In genomic region chr1:77410153-77410552, GRCm38 (mm10) we compare ENCODE assay signal across 16 mouse cellular contexts.
DNase-seq lines count a peak whose midpoint lies in the region; ATAC-seq and TF ChIP-seq lines count a peak whose summit lies in the region.
"Had no signal": no experiment of that assay in that cellular context is flagged by ENCODE, and none has a peak within 500 bp of the region (broad histone marks: within the 10 kb centered on the region; RNA-seq: fewer than 3 reads in every experiment).

No protein-coding gene starts in this region.

- peak; percentile 24 for TF ChIP-seq CTCF in Patski (IDR thresholded peaks at IDR 0.05)

- 29% methylated on average over 3 of the region's 3 CpGs for WGBS in forebrain, embryonic 13.5 days
- WGBS in forebrain, embryonic 10.5 days = 74% methylated on average over 3 of the region's 3 CpGs
- 89% methylated on average over 3 of the region's 3 CpGs for WGBS in kidney, embryonic 14.5 days

- no peak for DNase-seq in forebrain, embryonic 10.5 days (ENCODE audit: extremely low spot score, low spot score)
- peak; percentile 69 for DNase-seq in kidney, adult 9 months
- DNase-seq in 3T3-L1 (ENCODE audit: low read depth, low spot score) = peak; percentile 5
- peak; percentile 95 for DNase-seq in Patski (ENCODE audit: low read depth, low spot score)
- DNase-seq in lung, postnatal 14 days = no peak
- no peak for DNase-seq in lung, postnatal 10 days
- DNase-seq: adrenal gland, postnatal 14 days; heart, postnatal 36 days had no signal

- H3K36me3 ChIP-seq in forebrain, embryonic 13.5 days (ENCODE audit: poor library complexity, severe bottlenecking) = no peaks in the 10 kb centered on the region
- peaks cover 17% of the 10 kb centered on the region for H3K36me3 ChIP-seq in forebrain, embryonic 10.5 days (replicated peaks)
- no peaks in the 10 kb centered on the region for H3K36me3 ChIP-seq in kidney, embryonic 14.5 days (ENCODE audit: control insufficient read depth, insufficient read depth, low read length)
- H3K36me3 ChIP-seq: liver, embryonic 12.5 days; stomach, embryonic 15.5 days had no signal

- H3K9ac ChIP-seq in forebrain, embryonic 13.5 days = no peak overlapping the region
- no peak overlapping the region for H3K9ac ChIP-seq in kidney, embryonic 14.5 days (ENCODE audit: low read depth, low read length)
- H3K9ac ChIP-seq: liver, embryonic 12.5 days; stomach, embryonic 15.5 days had no signal

- H3K4me3 ChIP-seq in forebrain, embryonic 13.5 days = no peak overlapping the region
- H3K4me3 ChIP-seq in forebrain, embryonic 10.5 days = no peak overlapping the region
- H3K4me3 ChIP-seq in kidney, embryonic 14.5 days (ENCODE audit: low read length) = no peak overlapping the region
- H3K4me3 ChIP-seq: limb, embryonic 10.5 days; liver, embryonic 12.5 days; megakaryocyte, embryonic 14.5 days; stomach, embryonic 15.5 days had no signal

- peak; percentile 57 for ATAC-seq in forebrain, embryonic 13.5 days
- ATAC-seq in kidney, embryonic 14.5 days (ENCODE audit: low FRiP score, low TSS enrichment) = no peak
- peak; percentile 97 for ATAC-seq in Patski
- ATAC-seq: intestine, postnatal 0 days; liver, embryonic 12.5 days had no signal

- CTCF ChIA-PET in Patski (lab: Charles Lee) = interaction anchor here (0.9 to 1.6 kb wide), 5 partner anchors 10 to 106 kb away, joined by 3 to 5 read pairs (median 3); no protein-coding TSS in a partner anchor

- in situ Hi-C loops in Patski (cut with MboI; ENCODE audit: low pct_unique_long_range_greater_than_20kb) = no loop called here

- POLR2A ChIA-PET in Patski (lab: Charles Lee) = interaction anchor here (0.7 kb wide), 2 partner anchors 19 to 57 kb away, joined by 3 read pairs; no protein-coding TSS in a partner anchor

- H3K4me2 ChIP-seq in forebrain, embryonic 13.5 days = no peak overlapping the region
- H3K4me2 ChIP-seq in kidney, embryonic 14.5 days (replicated peaks; ENCODE audit: low read depth, low read length) = no peak overlapping the region
- H3K4me2 ChIP-seq: heart, embryonic 11.5 days; liver, embryonic 12.5 days; stomach, embryonic 15.5 days had no signal

- H3K27ac ChIP-seq in forebrain, embryonic 13.5 days = no peak overlapping the region
- H3K27ac ChIP-seq in forebrain, embryonic 10.5 days = no peak overlapping the region
- no peak overlapping the region for H3K27ac ChIP-seq in kidney, embryonic 14.5 days (ENCODE audit: low read depth, low read length)
- H3K27ac ChIP-seq: limb, embryonic 10.5 days; liver, embryonic 12.5 days; stomach, embryonic 15.5 days had no signal

- H3K4me1 ChIP-seq in forebrain, embryonic 13.5 days = peaks cover 77% of the 10 kb centered on the region
- H3K4me1 ChIP-seq in forebrain, embryonic 10.5 days = peaks cover 61% of the 10 kb centered on the region
- no peaks in the 10 kb centered on the region for H3K4me1 ChIP-seq in kidney, embryonic 14.5 days (ENCODE audit: control insufficient read depth, insufficient read depth, low read length)
- H3K4me1 ChIP-seq: megakaryocyte, embryonic 14.5 days; stomach, embryonic 15.5 days had no signal

- H3K9me3 ChIP-seq in forebrain, embryonic 13.5 days (replicated peaks) = no peaks in the 10 kb centered on the region
- H3K9me3 ChIP-seq in forebrain, embryonic 10.5 days = no peaks in the 10 kb centered on the region
- H3K9me3 ChIP-seq in kidney, embryonic 14.5 days (ENCODE audit: control insufficient read depth, low read length) = no peaks in the 10 kb centered on the region
- H3K9me3 ChIP-seq: limb, embryonic 10.5 days; liver, embryonic 12.5 days; stomach, embryonic 15.5 days had no signal

- H3K27me3 ChIP-seq in forebrain, embryonic 13.5 days = no peaks in the 10 kb centered on the region
- no peaks in the 10 kb centered on the region for H3K27me3 ChIP-seq in forebrain, embryonic 10.5 days (ENCODE audit: poor library complexity, severe bottlenecking)
- no peaks in the 10 kb centered on the region for H3K27me3 ChIP-seq in kidney, embryonic 14.5 days (ENCODE audit: control insufficient read depth, insufficient read depth, low read length)
- no peaks in the 10 kb centered on the region for H3K27me3 ChIP-seq in Patski
- H3K27me3 ChIP-seq: liver, embryonic 12.5 days; megakaryocyte, embryonic 14.5 days; stomach, embryonic 15.5 days had no signal

Comparison
In these comparisons a context has a peak if more than half of its experiments do, and no peak if none do; other contexts are left out.
1. DNase-seq: peak in kidney, adult 9 months (single experiment), 3T3-L1 (single experiment) and Patski (single experiment); none in forebrain, embryonic 10.5 days (single experiment), lung, postnatal 14 days (single experiment) and lung, postnatal 10 days (single experiment).